Mouse (Mus musculus): ENCODE data around the gene Gm28048. TPM values are rescaled to one million over a fixed set of nuclear protein-coding genes. Genes with fewer than 3 reads are reported as not detected.
A peak's percentile ranks its signal among the peaks of the same experiment; 100 is the strongest.

Gm28048 gene
- total and polyA plus RNA-seq, 2 experiments from 2014 or later: 6.8 TPM; not detected in 1

GRCm38 (mm10) chr11:22852510-22852909 lies 129.4 kb downstream of the Gm28048 start:
- no peaks in the 10 kb centered on the region for H3K27me3 ChIP-seq (ENCODE audit: control insufficient read depth, insufficient read depth, low read length)
- peaks cover 35% of the 10 kb centered on the region for H3K4me1 ChIP-seq (ENCODE audit: control insufficient read depth, insufficient read depth)
- peak overlapping the region; percentile 3; the same call in 1 of the 2 replicates for H3K27ac ChIP-seq (ENCODE audit: low read depth)
- no peaks in the 10 kb centered on the region for H3K9me3 ChIP-seq (replicated peaks; ENCODE audit: control insufficient read depth, low read length)
- DNase-seq (ENCODE audit: low spot score) (no peak), ATAC-seq (ENCODE audit: insufficient read depth, low read depth) (no peak)
- 76% methylated on average over 1 of the region's 1 CpGs for WGBS
- no peak overlapping the region for H3K4me2 ChIP-seq (ENCODE audit: low read depth, low read length)
- H3K9ac ChIP-seq (replicated peaks; ENCODE audit: low read depth, low read length): no peak overlapping the region
- no peaks in the 10 kb centered on the region for H3K36me3 ChIP-seq (replicated peaks; ENCODE audit: control insufficient read depth, insufficient read depth, low read length)
- TF ChIP-seq CTCF (IDR thresholded peaks at IDR 0.05; ENCODE audit: low read depth): no peak
- no peak for TF ChIP-seq EP300 (IDR thresholded peaks at IDR 0.05; ENCODE audit: low read depth)
- H3K4me3 ChIP-seq (ENCODE audit: low read depth, low read length): no peak overlapping the region

- H3K36me3 ChIP-seq (replicated peaks; ENCODE audit: control insufficient read depth, insufficient read depth, low read length): no peaks in the 10 kb centered on the region
- peak overlapping the region; percentile 50 for H3K27ac ChIP-seq (ENCODE audit: low read depth)
- 40% methylated on average over 4 of the region's 4 CpGs for WGBS
- no peak for DNase-seq (ENCODE audit: low spot score)
- no peaks in the 10 kb centered on the region for H3K27me3 ChIP-seq (ENCODE audit: control insufficient read depth, insufficient read depth, low read length)
- no peak overlapping the region for H3K4me2 ChIP-seq (ENCODE audit: low read depth, low read length)
- ATAC-seq (ENCODE audit: insufficient read depth, low read depth): no peak
- no peak for TF ChIP-seq CTCF (IDR thresholded peaks at IDR 0.05; ENCODE audit: low read depth)
- no peak for TF ChIP-seq EP300 (IDR thresholded peaks at IDR 0.05; ENCODE audit: low read depth)
- H3K9me3 ChIP-seq (replicated peaks; ENCODE audit: control insufficient read depth, low read length): no peaks in the 10 kb centered on the region
- H3K4me1 ChIP-seq (ENCODE audit: control insufficient read depth, insufficient read depth): peaks cover 45% of the 10 kb centered on the region
- H3K4me3 ChIP-seq (ENCODE audit: low read depth, low read length): no peak overlapping the region
- H3K9ac ChIP-seq (replicated peaks; ENCODE audit: low read depth, low read length): no peak overlapping the region
These were observed 130.5 kb downstream of the Gm28048 start for GRCm38 (mm10) chr11:22851416-22851815.

GRCm38 (mm10) chr11:22850077-22850476 lies 131.8 kb downstream of the Gm28048 start:
- 45% methylated on average over 4 of the region's 4 CpGs for WGBS
- TF ChIP-seq EP300 (IDR thresholded peaks at IDR 0.05; ENCODE audit: low read depth) (no peak), CTCF (IDR thresholded peaks at IDR 0.05; ENCODE audit: low read depth) (no peak)
- Histone ChIP-seq H3K36me3 (replicated peaks; ENCODE audit: control insufficient read depth, insufficient read depth, low read length) (no peaks in the 10 kb centered on the region), H3K9ac (replicated peaks; ENCODE audit: low read depth, low read length) (no peak overlapping the region), H3K27me3 (ENCODE audit: control insufficient read depth, insufficient read depth, low read length) (no peaks in the 10 kb centered on the region), H3K4me2 (ENCODE audit: low read depth, low read length) (no peak overlapping the region), H3K27ac (ENCODE audit: low read depth) (peak overlapping the region; percentile 50), H3K4me3 (ENCODE audit: low read depth, low read length) (no peak overlapping the region), H3K4me1 (ENCODE audit: control insufficient read depth, insufficient read depth) (peaks cover 55% of the 10 kb centered on the region), H3K9me3 (replicated peaks; ENCODE audit: control insufficient read depth, low read length) (no peaks in the 10 kb centered on the region)
- ATAC-seq (ENCODE audit: insufficient read depth, low read depth) (0 out of 2 replicates have a peak, but pooled peaks have one; percentile 24), DNase-seq (ENCODE audit: low spot score) (no peak)

DNA sequence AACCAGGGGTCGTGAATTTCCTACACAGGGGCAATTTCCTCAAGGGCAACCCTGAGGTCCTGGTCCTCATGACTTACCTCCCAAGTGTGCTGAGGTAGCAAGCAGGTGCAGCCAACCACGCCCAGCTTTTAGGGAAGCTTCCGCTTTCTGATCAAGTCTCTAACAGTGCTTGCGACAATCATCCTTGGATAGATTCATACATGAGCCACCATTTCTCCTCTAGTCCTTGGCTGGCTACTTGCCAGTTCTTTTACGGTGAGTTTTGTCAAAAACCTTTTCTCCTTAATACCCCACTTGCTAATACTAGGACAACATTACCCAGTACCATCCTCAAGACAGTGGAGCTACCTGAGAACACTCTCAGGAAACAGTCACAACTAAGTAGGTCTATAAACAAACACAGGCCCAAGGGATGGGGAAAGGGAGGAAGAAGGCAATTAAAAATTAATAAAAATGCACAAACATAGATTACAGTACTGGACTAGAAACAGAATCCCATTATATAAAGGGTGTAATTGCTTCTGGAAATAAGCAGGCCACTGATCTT lies 133.2 kb downstream of the Gm28048 start:
- Histone ChIP-seq H3K9me3 (replicated peaks; ENCODE audit: control insufficient read depth, low read length) (no peaks in the 10 kb centered on the region), H3K36me3 (replicated peaks; ENCODE audit: control insufficient read depth, insufficient read depth, low read length) (no peaks in the 10 kb centered on the region), H3K9ac (replicated peaks; ENCODE audit: low read depth, low read length) (no peak overlapping the region), H3K4me2 (ENCODE audit: low read depth, low read length) (no peak overlapping the region), H3K4me1 (ENCODE audit: control insufficient read depth, insufficient read depth) (peaks cover 61% of the 10 kb centered on the region), H3K27ac (ENCODE audit: low read depth) (peak overlapping the region; percentile 61), H3K4me3 (ENCODE audit: low read depth, low read length) (no peak overlapping the region), H3K27me3 (ENCODE audit: control insufficient read depth, insufficient read depth, low read length) (no peaks in the 10 kb centered on the region)
- TF ChIP-seq CTCF (IDR thresholded peaks at IDR 0.05; ENCODE audit: low read depth): no peak
- TF ChIP-seq EP300 (IDR thresholded peaks at IDR 0.05; ENCODE audit: low read depth): no peak
- no peak for ATAC-seq (ENCODE audit: insufficient read depth, low read depth)
- DNase-seq (ENCODE audit: low spot score): no peak
- WGBS: 64% methylated on average over 5 of the region's 5 CpGs

DNA sequence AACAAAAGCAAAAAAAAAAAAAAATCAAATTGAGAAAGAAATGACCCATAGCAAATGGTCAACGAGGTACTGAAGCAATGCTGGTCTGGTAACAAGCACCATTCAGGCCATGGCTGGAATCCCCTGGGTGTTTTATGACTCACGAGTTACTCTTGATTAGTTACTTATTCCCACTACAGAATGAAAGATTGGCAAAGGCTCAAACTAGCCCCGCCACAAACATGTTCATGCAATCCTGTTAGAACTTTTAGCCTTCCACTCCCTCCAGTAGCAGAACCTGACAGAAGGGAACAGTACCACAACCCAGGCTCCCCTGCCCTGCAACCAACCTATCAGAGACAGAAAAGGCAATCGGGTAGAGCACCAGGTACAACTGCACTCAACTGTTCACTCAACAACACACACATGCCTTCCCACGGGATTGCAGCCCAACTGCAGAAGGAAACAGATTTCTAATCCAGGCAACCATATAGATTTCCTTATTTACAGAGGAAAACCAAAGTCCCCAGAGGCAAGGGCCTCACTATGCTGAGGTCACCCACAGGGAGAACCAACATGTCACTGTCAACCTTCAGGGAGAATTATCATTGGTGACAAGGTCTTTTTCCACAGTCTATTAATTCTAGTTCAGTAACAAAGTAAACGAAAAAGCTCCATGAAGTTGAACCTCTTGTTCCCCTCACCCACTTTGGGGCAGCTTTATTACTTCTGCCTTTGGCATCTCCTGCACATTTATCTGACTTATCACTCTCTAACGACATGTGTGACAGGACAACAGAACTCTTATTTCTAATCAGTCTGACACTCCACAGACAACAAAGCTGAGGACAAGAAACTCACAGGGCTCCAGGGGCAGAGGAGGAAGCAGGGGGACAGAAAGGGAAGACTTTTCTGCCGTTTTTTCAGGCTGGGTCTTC lies 133.9 kb downstream of the Gm28048 start:
- DNase-seq (ENCODE audit: low spot score) (peak; percentile 51), ATAC-seq (ENCODE audit: insufficient read depth, low read depth) (no peak)
- no peak for TF ChIP-seq CTCF (IDR thresholded peaks at IDR 0.05; ENCODE audit: low read depth)
- no peak for TF ChIP-seq EP300 (IDR thresholded peaks at IDR 0.05; ENCODE audit: low read depth)
- H3K27me3 ChIP-seq (ENCODE audit: control insufficient read depth, insufficient read depth, low read length): no peaks in the 10 kb centered on the region
- H3K9ac ChIP-seq (replicated peaks; ENCODE audit: low read depth, low read length): no peak overlapping the region
- H3K36me3 ChIP-seq (replicated peaks; ENCODE audit: control insufficient read depth, insufficient read depth, low read length): no peaks in the 10 kb centered on the region
- no peaks in the 10 kb centered on the region for H3K9me3 ChIP-seq (replicated peaks; ENCODE audit: control insufficient read depth, low read length)
- no peak overlapping the region for H3K4me3 ChIP-seq (ENCODE audit: low read depth, low read length)
- 28% methylated on average over 8 of the region's 8 CpGs for WGBS
- H3K4me2 ChIP-seq (ENCODE audit: low read depth, low read length): 0 out of 2 replicates have a peak overlapping the region, but pooled peaks have one; percentile 4
- peaks cover 61% of the 10 kb centered on the region for H3K4me1 ChIP-seq (ENCODE audit: control insufficient read depth, insufficient read depth)
- H3K27ac ChIP-seq (ENCODE audit: low read depth): peak overlapping the region; percentile 61
